Mouse (Mus musculus) ES-Bruce4 (cell line): ENCODE measurements around the gene Ech1.

Experiments
- CTCF ChIP-seq: IDR thresholded peaks from one replicate; pipeline ENCODE4 v1.8.1; 2011; ENCODE audit warnings: low read depth, low read length
- EP300 ChIP-seq: IDR thresholded peaks from 2 replicates; pipeline ENCODE4 v1.6.1; 2011; ENCODE audit warnings: low read depth, low read length; ENCODE audit not compliant: insufficient read depth
- POLR2A ChIP-seq: IDR thresholded peaks from one replicate; pipeline ENCODE4 v1.8.1; 2011; ENCODE audit warnings: low read length; ENCODE audit not compliant: insufficient read depth

GRCm38 (mm10) chr7:28827338-28827737 lies 2.3 kb downstream of the Ech1 start:
- TF ChIP-seq EP300 (no peak), POLR2A (no peak), CTCF (no peak)
